Mouse (Mus musculus): ENCODE results near the gene Gpr156. TPM values are rescaled to one million over a fixed set of nuclear protein-coding genes. Genes with fewer than 3 reads are reported as not detected.
A peak's percentile ranks its signal among the peaks of the same experiment; 100 is the strongest.

The Gpr156 gene
- 0.07 TPM in 2 replicates for polyA plus RNA-seq (2015; fragmentation: Nextera tagmentation; extraction: Ambion mirVana)

- peak within 1 kb of the TSS; percentile 45 for H3K4me3 ChIP-seq (ENCODE audit: low read depth, low read length)
- DNase-seq (ENCODE audit: low spot score) (peak; percentile 51), ATAC-seq (ENCODE audit: low FRiP score, low TSS enrichment) (peak; percentile 66; the same call in 1 of the 2 replicates)
- peaks cover 4% of the 10 kb centered on the region for H3K4me1 ChIP-seq (replicated peaks; ENCODE audit: control insufficient read depth, insufficient read depth)
- no peaks in the 10 kb centered on the region for H3K36me3 ChIP-seq (ENCODE audit: control insufficient read depth, insufficient read depth, low read length)
- no peak within 1 kb of the TSS for H3K27ac ChIP-seq (replicated peaks)
- peak within 1 kb of the TSS; percentile 88 for H3K4me2 ChIP-seq (replicated peaks; ENCODE audit: low read depth)
- no peaks in the 10 kb centered on the region for H3K9me3 ChIP-seq (ENCODE audit: control insufficient read depth, low read length)
- 4% methylated on average over 40 of the region's 53 CpGs for WGBS
- TF ChIP-seq CTCF (IDR thresholded peaks at IDR 0.05; ENCODE audit: low read depth), result peak; percentile 61
- TF ChIP-seq EP300 (optimal IDR thresholded peaks at IDR 0.05), result no peak
- no peaks in the 10 kb centered on the region for H3K27me3 ChIP-seq (ENCODE audit: control insufficient read depth, insufficient read depth, low read length)
- H3K9ac ChIP-seq (ENCODE audit: low read length), result peak within 1 kb of the TSS; percentile 56
These were observed at the start of gene Gpr156 for GRCm38 (mm10) chr16:37916138-37916817. TSS of gene Gpr156 (plus strand) at chr16:37916496.

GRCm38 (mm10) chr16:37867791-37868505, 48.3 kb upstream of the Gpr156 start, which contains the start of gene Lrrc58:
TSS of gene Lrrc58 (plus strand) at chr16:37868389.
- H3K9me3 ChIP-seq (ENCODE audit: control insufficient read depth, low read length), result no peaks in the 10 kb centered on the region
- H3K27ac ChIP-seq (replicated peaks), result peak within 1 kb of the TSS; percentile 99
- H3K9ac ChIP-seq (ENCODE audit: low read length), result peak within 1 kb of the TSS; percentile 96
- no peak for TF ChIP-seq EP300 (optimal IDR thresholded peaks at IDR 0.05)
- TF ChIP-seq CTCF (IDR thresholded peaks at IDR 0.05; ENCODE audit: low read depth), result peak; percentile 24; the same call in 1 of the 2 replicates
- peaks cover 7% of the 10 kb centered on the region; the same call in 1 of the 2 replicates for H3K4me1 ChIP-seq (replicated peaks; ENCODE audit: control insufficient read depth, insufficient read depth)
- peak within 1 kb of the TSS; percentile 76 for H3K4me2 ChIP-seq (replicated peaks; ENCODE audit: low read depth)
- WGBS, result under 1% methylated on average over 70 of the region's 86 CpGs
- DNase-seq (ENCODE audit: low spot score) (peak; percentile 86), ATAC-seq (ENCODE audit: low FRiP score, low TSS enrichment) (peak; percentile 93)
- no peaks in the 10 kb centered on the region for H3K27me3 ChIP-seq (ENCODE audit: control insufficient read depth, insufficient read depth, low read length)
- H3K4me3 ChIP-seq (ENCODE audit: low read depth, low read length), result peak within 1 kb of the TSS; percentile 94
- no peaks in the 10 kb centered on the region for H3K36me3 ChIP-seq (ENCODE audit: control insufficient read depth, insufficient read depth, low read length)

GRCm38 (mm10) chr16:37868506-37869469, 47.5 kb upstream of the Gpr156 start:
- Histone ChIP-seq H3K4me3 (ENCODE audit: low read depth, low read length) (peak overlapping the region; percentile 94), H3K4me2 (replicated peaks; ENCODE audit: low read depth) (peak overlapping the region; percentile 76), H3K9ac (ENCODE audit: low read length) (peak overlapping the region; percentile 96), H3K36me3 (ENCODE audit: control insufficient read depth, insufficient read depth, low read length) (no peaks in the 10 kb centered on the region), H3K9me3 (ENCODE audit: control insufficient read depth, low read length) (no peaks in the 10 kb centered on the region), H3K27me3 (ENCODE audit: control insufficient read depth, insufficient read depth, low read length) (no peaks in the 10 kb centered on the region), H3K27ac (replicated peaks) (peak overlapping the region; percentile 99), H3K4me1 (replicated peaks; ENCODE audit: control insufficient read depth, insufficient read depth) (peaks cover 7% of the 10 kb centered on the region; the same call in 1 of the 2 replicates)
- TF ChIP-seq CTCF (IDR thresholded peaks at IDR 0.05; ENCODE audit: low read depth) (no peak; the same call in 1 of the 2 replicates), EP300 (optimal IDR thresholded peaks at IDR 0.05) (no peak)
- DNase-seq (ENCODE audit: low spot score) (peak; percentile 75), ATAC-seq (ENCODE audit: low FRiP score, low TSS enrichment) (peak; percentile 79)
- WGBS, result under 1% methylated on average over 63 of the region's 87 CpGs

GRCm38 (mm10) chr16:37869470-37870231, 46.6 kb upstream of the Gpr156 start:
- Histone ChIP-seq H3K9me3 (ENCODE audit: control insufficient read depth, low read length) (no peaks in the 10 kb centered on the region), H3K27ac (replicated peaks) (peak overlapping the region; percentile 99), H3K27me3 (ENCODE audit: control insufficient read depth, insufficient read depth, low read length) (no peaks in the 10 kb centered on the region), H3K4me2 (replicated peaks; ENCODE audit: low read depth) (peak overlapping the region; percentile 76), H3K36me3 (ENCODE audit: control insufficient read depth, insufficient read depth, low read length) (no peaks in the 10 kb centered on the region), H3K4me1 (replicated peaks; ENCODE audit: control insufficient read depth, insufficient read depth) (peaks cover 7% of the 10 kb centered on the region; the same call in 1 of the 2 replicates), H3K9ac (ENCODE audit: low read length) (peak overlapping the region; percentile 96), H3K4me3 (ENCODE audit: low read depth, low read length) (peak overlapping the region; percentile 94)
- WGBS, result 9% methylated on average over 4 of the region's 4 CpGs
- DNase-seq (ENCODE audit: low spot score) (no peak), ATAC-seq (ENCODE audit: low FRiP score, low TSS enrichment) (no peak)
- TF ChIP-seq CTCF (IDR thresholded peaks at IDR 0.05; ENCODE audit: low read depth) (peak; percentile 10; the same call in 1 of the 2 replicates), EP300 (optimal IDR thresholded peaks at IDR 0.05) (no peak)
